Mouse (Mus musculus) spleen, adult 2 months (tissue): ENCODE measurements around the gene Pmm2. TPM values are rescaled to one million over a fixed set of nuclear protein-coding genes. Genes with fewer than 3 reads are reported as not detected.

ENCODE experiments used
- DNase-seq, 2 experiments: peaks; one replicate each; pipeline versions ENCODE4 v3.0.0 to v3.0.0-alpha.2; 2012 to 2021; ENCODE audit warnings: low spot score in 2 of 2, low read depth in 1 of 2
- H3K27ac ChIP-seq: fragments of 200-500 bp; 2 replicates; pipeline ENCODE4 v1.5.1; 2012; ENCODE audit warnings: low read length, inconsistent platforms; ENCODE audit not compliant: insufficient read depth
- H3K27me3 ChIP-seq: fragments of 200-500 bp; 2 replicates; pipeline ENCODE4 v1.6.1; 2012; ENCODE audit warnings: mild to moderate bottlenecking, moderate library complexity, low read length, inconsistent platforms; ENCODE audit not compliant: control insufficient read depth, insufficient read depth
- H3K36me3 ChIP-seq: fragments of 200-500 bp; 2 replicates; pipeline ENCODE4 v1.6.1; 2012; ENCODE audit warnings: mild to moderate bottlenecking, low read length, inconsistent platforms; ENCODE audit not compliant: control insufficient read depth, insufficient read depth
- H3K4me1 ChIP-seq: fragments of 200-500 bp; 2 replicates; pipeline ENCODE4 v1.6.1; 2011; ENCODE audit warnings: inconsistent platforms; ENCODE audit not compliant: control insufficient read depth, insufficient read depth, insufficient read length
- H3K4me3 ChIP-seq: fragments of 200-500 bp; 2 replicates; pipeline ENCODE4 v1.5.1; 2011; ENCODE audit warnings: mild to moderate bottlenecking, inconsistent platforms; ENCODE audit not compliant: insufficient read depth, insufficient read length; ENCODE audit errors: extremely low read depth
- CTCF ChIP-seq: fragments of 200-500 bp; IDR thresholded peaks from 2 replicates; pipeline ENCODE4 v1.5.1; 2011; ENCODE audit warnings: mild to moderate bottlenecking, inconsistent platforms; ENCODE audit not compliant: insufficient read depth, insufficient read length, insufficient replicate concordance; ENCODE audit errors: extremely low read depth
- POLR2A ChIP-seq: fragments of 200-500 bp; IDR thresholded peaks from 2 replicates; pipeline ENCODE4 v1.6.1; 2011; ENCODE audit warnings: low read depth, low read length, inconsistent platforms
- WGBS: fragments of 180-500 bp; shearing (Covaris S2); methylation state at CpG from one replicate; pipeline ENCODE4 v1.1.7; 2018; 5-methylcytosine and 5-hydroxymethylcytosine counted together
- polyA plus RNA-seq: library from polyadenylated mRNA; depleted of rRNA; stranded (reverse); fragments of >200 nt; gene quantifications from 2 replicates; pipeline ENCODE4 v1.2.3, GENCODE M21; 2012; rRNA removed

Pmm2 gene
- polyA plus RNA-seq = 50.2 and 58.1 TPM in 2 replicates

GRCm38 (mm10) chr16:8637217-8638051, at the start of gene Pmm2, which contains the start of gene Tmem186:
Gene Pmm2 (plus strand): TSS chr16:8637674.
Gene Tmem186 (minus strand): TSS chr16:8637712.
- no peak for TF ChIP-seq CTCF
- no peak for TF ChIP-seq POLR2A
- no peaks in the 10 kb centered on the region; the same call in none of the 2 replicates for H3K36me3 ChIP-seq
- no peaks in the 10 kb centered on the region for H3K27me3 ChIP-seq
- H3K4me1 ChIP-seq = peaks cover 5% of the 10 kb centered on the region; the same call in 1 of the 2 replicates
- H3K4me3 ChIP-seq = peak within 1 kb of the TSS; percentile 99
- H3K27ac ChIP-seq = peak within 1 kb of the TSS; percentile 93
- under 1% methylated on average over 59 of the region's 59 CpGs for WGBS
- DNase-seq = peak; percentile 68 to 77

- Histone ChIP-seq H3K27ac (no peak overlapping the region), H3K36me3 (no peaks in the 10 kb centered on the region), H3K4me1 (no peaks in the 10 kb centered on the region), H3K4me3 (no peak overlapping the region), H3K27me3 (no peaks in the 10 kb centered on the region)
- DNase-seq = no peak
- TF ChIP-seq CTCF (no peak), POLR2A (no peak)
- WGBS = 71% methylated on average over 4 of the region's 4 CpGs
Measured at GRCm38 (mm10) chr16:8595411-8595810, 42.1 kb upstream of the Pmm2 start.

GRCm38 (mm10) chr16:8596336-8596735, 41.1 kb upstream of the Pmm2 start:
- WGBS = 89% methylated on average over 4 of the region's 4 CpGs
- Histone ChIP-seq H3K36me3 (no peaks in the 10 kb centered on the region), H3K27ac (no peak overlapping the region), H3K4me3 (no peak overlapping the region), H3K4me1 (no peaks in the 10 kb centered on the region), H3K27me3 (no peaks in the 10 kb centered on the region)
- no peak for DNase-seq
- TF ChIP-seq POLR2A (no peak), CTCF (no peak)

- Histone ChIP-seq H3K27me3 (no peaks in the 10 kb centered on the region), H3K27ac (no peak overlapping the region), H3K4me3 (no peak overlapping the region), H3K4me1 (no peaks in the 10 kb centered on the region), H3K36me3 (no peaks in the 10 kb centered on the region)
- 85% methylated on average over 5 of the region's 5 CpGs for WGBS
- DNase-seq = no peak
- TF ChIP-seq POLR2A (no peak), CTCF (no peak)
Measured at GRCm38 (mm10) chr16:8597516-8597915, 40.0 kb upstream of the Pmm2 start.

GRCm38 (mm10) chr16:8603789-8604188, 33.7 kb upstream of the Pmm2 start:
- H3K4me1 ChIP-seq = no peaks in the 10 kb centered on the region
- no peak overlapping the region for H3K27ac ChIP-seq
- no peak overlapping the region for H3K4me3 ChIP-seq
- no peaks in the 10 kb centered on the region for H3K36me3 ChIP-seq
- no peak for DNase-seq
- no peak for TF ChIP-seq CTCF
- no peaks in the 10 kb centered on the region for H3K27me3 ChIP-seq
- WGBS = 82% methylated on average over 3 of the region's 3 CpGs

GRCm38 (mm10) chr16:8610397-8610796, 27.1 kb upstream of the Pmm2 start:
- Histone ChIP-seq H3K36me3 (no peaks in the 10 kb centered on the region), H3K4me3 (no peak overlapping the region), H3K4me1 (no peaks in the 10 kb centered on the region), H3K27me3 (no peaks in the 10 kb centered on the region), H3K27ac (no peak overlapping the region)
- WGBS = 62% methylated on average over 3 of the region's 3 CpGs
- DNase-seq = no peak
- TF ChIP-seq POLR2A (no peak), CTCF (no peak)
